Mouse (Mus musculus) stomach, postnatal 0 days (tissue): ENCODE data around the gene Ptger3.

Experiments
- CTCF ChIP-seq: IDR thresholded peaks from 2 replicates; pipeline ENCODE4 v1.5.1; 2016; ENCODE audit warnings: antibody characterized with exemption, low read depth, mild to moderate bottlenecking, moderate library complexity
- EP300 ChIP-seq: optimal IDR thresholded peaks from 2 replicates; pipeline ENCODE3; 2016; ENCODE audit warnings: antibody characterized with exemption

GRCm38 (mm10) chr3:157565196-157565595 is 1.5 kb upstream of the Ptger3 start:
- TF ChIP-seq CTCF (peak; percentile 83), EP300 (no peak)
